Mouse (Mus musculus) bone marrow, adult 2 months (tissue): ENCODE results near the gene Eri2.

Experiments used
- CTCF ChIP-seq: fragments of 200-500 bp; IDR thresholded peaks from 2 replicates; pipeline ENCODE4 v1.5.1; 2011; ENCODE audit warnings: low read length, control low read depth; ENCODE audit not compliant: control insufficient read depth, insufficient read depth
- POLR2A ChIP-seq: fragments of 200-500 bp; IDR thresholded peaks from 2 replicates; pipeline ENCODE4 v1.6.1; 2011; ENCODE audit warnings: low read depth, mild to moderate bottlenecking, control low read depth, low read length, borderline replicate concordance; ENCODE audit not compliant: control insufficient read depth

- TF ChIP-seq POLR2A (no peak), CTCF (no peak)
Observed at GRCm38 (mm10) chr7:119738877-119739276, 55.0 kb downstream of the Eri2 start.
